Mouse (Mus musculus) brain, embryonic 18.5 days (tissue): Measurements from ENCODE around the gene Supv3l1.
"Not testable (repeated sequence)": the region's sequence is repeated elsewhere in the genome, so short reads cannot be mapped to it uniquely, and the experiment has no call there.

Experiments
- DNase-seq: peaks from one replicate; pipeline ENCODE4 v3.0.0-alpha.2; 2012; ENCODE audit warnings: low read depth, low spot score

The Supv3l1 gene

DNA sequence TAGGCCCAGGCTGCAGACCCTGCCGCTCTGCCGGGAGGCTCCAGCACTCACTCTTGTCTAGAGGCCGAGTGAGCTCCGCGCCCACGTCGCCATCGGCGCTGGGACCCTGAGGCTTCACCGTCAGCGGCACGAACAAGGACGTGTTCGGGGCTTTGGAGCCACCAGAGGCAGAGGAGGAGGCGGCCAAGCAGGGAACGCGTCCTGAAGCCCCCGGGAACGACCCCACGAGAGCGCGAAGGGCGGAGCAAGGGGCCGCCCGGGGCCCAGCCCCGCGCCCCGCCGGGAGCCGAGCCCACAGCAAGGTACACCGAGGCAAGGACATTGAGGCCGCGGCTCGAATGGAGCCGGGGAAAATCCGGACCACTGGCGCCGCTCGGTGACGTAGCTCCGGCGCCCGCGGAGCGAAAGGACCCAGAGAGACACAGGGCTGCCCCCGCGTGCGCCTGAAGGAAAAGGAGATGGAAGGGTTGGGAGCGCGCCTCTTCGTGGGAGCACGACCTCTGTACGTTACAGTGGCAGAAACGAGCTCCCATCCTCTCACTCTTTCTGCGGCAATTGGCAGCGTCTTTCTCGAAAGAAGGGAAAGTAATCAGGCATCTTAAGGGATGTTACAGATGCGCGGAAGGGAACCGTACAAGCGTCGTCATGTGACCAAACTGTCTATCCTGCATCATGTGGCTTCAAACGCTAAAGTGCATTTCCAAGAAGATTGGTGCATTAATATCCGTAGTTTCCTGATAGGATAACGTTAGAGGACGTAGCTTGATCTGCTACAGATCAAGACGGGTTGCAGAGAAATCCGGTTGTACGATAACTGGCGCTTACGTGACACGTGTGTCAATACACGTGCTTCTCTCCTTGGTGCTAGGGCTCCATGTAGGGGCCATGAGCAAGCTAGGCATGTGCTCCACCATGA, at the start of gene Supv3l1, which contains the start of gene 4930507D05Rik:
Gene Supv3l1, minus strand, starts transcription at position 375 of the 916 bp plus-strand sequence.
Gene 4930507D05Rik, plus strand, starts transcription at position 126 of the 916 bp plus-strand sequence.
- DNase-seq = peak; percentile 93

DNA sequence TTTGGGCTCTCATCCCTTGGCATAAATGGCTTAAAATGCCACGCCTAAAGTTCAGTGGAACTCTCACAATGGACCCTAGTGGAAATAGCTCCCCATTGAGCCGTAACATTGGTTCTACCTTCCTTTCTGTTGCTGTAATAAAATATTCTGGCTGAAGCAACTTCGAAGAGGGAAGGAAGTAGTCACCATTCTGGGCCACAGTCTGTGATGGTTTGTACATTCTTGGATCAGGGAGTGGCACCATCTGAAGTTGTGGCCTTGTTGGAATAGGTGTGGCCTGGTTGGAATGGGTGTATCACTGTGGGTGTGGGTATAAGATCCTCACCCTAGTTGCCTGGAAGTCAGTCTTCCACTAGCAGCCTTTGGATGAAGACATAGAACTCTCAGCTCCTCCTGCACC, 42.1 kb upstream of the Supv3l1 start:
- not testable (repeated sequence) for DNase-seq

DNA sequence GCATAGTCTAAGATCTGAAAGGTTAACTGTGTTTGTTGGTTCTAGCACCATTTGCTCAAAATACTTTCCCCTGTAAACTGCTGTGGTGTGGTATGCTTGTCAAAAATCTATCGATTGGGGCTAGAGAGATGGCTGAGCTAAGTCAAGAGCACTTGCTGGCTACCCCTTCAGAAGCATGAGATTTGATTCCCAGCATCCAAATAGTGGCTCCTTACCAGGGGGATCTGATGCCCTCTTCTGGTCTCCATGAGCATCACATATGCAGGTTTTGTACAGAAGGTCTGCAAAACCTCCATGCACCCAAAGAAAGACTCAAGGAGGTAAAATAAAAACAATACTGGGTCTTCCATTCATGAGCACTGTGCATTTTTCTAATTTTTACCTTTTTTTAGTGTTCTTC, 38.7 kb upstream of the Supv3l1 start:
- DNase-seq = no peak

DNA sequence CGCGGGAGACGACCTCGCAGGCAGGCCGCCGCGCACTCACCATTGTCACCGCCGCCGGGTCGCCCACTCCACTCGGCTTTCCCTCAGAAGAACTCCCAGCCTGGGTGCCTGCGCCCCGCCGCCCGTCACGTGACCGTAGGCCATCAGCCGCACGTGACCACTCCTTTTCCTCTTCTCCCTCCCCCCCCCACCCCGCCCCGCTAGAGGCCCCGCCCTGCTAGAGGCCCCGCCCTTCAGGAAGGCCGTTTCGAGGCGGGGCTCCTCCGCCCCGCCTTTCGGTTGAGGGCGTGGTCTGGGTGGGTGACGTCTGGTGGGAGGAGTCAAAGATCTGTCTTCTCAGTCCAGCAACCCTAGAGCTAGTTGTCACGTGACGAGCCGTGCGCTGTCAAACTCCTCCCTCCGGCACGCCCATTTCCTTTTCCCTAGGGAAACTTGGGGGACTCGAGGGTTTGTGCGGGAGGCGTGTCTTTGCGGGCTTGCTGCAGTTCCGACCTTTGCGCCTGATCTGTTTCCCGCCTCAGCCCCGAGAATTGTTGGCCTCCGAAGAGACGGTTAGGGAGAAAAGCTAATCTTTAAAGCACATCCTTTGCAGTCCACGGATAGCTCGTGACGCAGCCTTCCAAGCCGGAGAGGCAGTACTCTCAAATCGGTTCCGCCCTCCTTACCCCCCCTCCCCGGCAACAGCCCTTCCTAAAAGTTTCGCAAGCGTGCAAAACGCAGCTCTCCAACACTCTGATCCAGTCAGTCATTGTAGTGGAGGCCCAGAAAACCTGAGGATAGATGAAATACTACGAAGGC, 37.3 kb upstream of the Supv3l1 start, which contains the start of gene Vps26a:
Gene Vps26a, minus strand, starts transcription at position 188 of the 798 bp plus-strand sequence.
- DNase-seq = peak; percentile 97

DNA sequence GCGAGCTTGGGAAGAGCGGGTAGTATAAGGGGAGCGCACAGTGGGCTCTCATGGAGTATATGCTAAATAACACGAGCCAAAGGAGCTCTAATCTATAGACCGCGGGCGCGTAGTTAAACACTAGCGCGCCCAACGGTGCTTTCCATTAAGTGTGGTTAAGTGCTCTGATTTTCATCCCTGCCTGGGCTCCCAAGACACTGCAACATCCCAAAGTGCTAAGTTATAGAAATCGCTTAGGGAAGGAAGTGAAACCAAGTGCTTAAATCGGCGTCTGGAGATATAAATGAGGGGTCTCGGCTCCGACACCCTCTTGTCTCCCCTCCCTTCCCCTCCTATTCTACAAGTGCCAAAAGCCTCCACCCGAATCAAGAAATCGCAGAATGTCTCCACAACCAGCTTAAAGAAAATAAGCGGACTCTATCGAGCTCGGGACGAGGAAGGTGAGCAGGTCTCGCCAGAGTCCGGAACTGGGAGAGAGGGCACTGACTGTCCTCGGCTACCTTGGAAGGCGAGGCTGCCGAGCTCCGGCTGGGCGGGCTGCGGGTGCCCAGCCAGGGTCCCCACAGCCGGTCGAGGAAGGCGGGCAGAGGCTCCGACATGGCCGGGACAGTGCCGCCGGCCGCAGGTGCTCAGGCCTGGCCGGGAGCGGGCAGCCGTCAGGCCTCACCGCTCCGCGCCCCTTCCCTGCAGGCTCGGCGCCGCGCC, 36.5 kb upstream of the Supv3l1 start:
- no peak for DNase-seq

DNA sequence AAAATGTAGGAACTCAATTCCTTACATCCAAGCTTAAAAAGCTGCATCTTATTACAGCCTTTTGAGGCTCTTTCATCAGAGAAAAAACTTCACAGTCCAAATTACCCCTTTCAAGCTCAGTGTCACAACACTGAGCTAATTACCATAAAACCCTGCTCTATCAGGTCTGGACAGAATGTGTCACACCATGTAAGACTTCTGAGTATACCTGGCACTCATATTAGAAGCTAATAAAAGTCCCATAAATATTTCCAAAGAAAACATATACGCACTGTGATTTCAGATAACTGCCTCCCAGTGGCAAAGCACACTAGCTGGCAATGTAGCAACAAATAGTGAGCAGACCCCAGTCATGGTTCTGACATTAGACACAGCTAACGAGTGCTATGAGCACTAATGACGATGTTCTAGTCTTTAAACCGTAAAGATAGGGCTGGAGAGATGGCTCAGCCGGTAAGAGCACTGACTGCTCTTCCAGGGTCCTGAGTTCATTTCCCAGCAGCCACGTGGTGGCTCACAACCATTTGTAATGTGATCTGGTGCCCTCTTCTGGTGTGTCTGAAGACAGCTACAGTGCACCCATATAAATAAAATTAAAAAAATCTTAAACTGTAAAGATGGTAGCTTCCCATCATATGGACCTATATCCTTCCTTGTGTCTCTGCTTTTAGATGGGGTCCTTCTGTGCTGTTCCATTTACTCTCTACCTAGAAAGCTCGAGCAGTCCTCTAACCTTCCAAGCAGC, 31.7 kb upstream of the Supv3l1 start:
- DNase-seq = no peak

DNA sequence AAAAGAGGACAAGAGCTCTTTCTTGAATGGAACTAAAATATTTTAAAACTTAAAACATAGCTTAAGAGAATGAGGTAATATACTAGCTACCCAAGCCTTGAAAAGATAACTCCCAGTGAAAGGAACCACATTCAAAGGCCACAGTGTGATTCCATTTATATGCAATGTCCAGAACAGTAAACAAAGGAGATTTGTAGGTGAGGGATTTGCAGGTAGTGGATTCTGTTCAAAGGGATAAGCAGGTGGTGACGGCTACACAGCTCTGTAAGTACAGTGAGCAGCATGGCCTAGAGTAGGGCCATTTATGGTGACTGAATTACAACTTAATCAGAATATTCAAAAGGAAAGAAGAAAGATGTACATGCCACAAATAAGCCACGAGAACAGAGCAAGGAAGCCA, 27.4 kb upstream of the Supv3l1 start:
- DNase-seq = no peak

DNA sequence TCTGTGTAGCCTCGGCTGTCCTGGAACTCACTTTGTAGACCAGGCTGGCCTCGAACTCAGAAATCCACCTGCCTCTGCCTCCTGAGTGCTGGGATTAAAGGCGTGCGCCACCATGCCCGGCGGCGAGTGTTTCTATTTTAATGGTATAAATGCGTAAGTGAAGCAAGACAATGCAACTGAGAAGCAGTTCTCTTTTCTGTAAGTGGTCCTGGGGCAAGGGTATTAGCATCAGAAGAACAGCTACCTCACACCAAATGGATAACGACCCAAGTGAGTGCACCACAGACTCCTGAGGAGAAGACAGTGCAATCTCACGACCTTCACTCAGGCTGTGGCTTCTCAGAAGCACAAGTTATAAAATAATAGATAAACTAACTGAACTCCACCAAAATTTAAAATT, 25.4 kb upstream of the Supv3l1 start:
- no peak for DNase-seq

DNA sequence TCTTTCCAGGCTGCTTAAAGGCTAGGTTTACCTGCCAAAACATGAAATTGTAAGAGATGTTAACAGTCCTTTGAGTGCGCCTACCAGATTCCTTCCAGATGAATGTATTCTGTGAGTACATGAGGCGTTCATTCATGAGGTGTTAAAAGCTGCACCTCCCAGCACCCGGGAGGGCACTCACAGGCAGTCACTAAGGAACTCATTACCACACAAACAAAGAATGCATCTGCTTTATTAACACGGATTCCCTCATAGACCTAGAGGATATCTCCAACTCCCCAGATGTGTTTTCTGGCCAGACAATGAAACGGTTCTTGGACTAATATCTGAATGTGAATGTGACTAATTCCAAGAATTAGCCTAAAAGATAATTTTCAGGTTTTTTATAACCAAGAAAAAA, 21.6 kb upstream of the Supv3l1 start:
- no peak for DNase-seq

DNA sequence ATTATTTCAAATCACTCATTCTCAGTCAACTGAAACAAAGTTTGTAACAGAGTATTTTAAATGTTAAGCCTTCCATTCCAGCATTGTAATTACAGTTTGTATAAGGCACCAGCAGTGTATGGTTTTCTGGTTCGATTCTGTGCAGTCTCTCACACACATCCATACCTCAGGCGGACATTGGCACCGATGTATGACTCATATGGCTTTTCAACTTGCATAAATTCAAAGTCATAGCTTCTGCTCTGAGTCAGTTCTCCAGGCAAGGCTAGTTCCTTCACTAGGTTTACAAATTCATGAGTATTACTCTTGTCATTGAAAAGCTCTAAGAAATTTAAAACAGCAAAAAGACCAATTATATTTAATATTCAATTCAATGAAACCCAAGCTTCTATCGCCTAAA, 20.2 kb upstream of the Supv3l1 start:
- DNase-seq = no peak

DNA sequence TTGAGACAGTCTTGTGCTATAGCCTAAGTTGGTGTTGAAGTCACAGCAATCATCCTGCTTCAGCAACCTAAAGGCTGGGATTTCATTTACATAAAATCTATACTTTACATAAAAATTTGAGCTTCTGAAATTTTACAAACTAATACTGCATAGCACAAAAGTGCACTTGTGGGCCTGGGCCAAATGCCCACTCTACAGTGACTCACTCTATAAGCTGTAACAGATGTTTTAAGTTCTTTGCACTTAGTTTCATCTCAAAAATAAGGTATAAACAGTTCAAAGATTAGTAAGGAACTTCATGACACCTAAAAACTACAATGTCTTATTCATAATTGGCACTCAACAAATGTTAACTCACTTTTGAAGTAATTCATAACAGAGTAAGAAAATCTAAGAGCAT, 11.8 kb upstream of the Supv3l1 start:
- DNase-seq = no peak

DNA sequence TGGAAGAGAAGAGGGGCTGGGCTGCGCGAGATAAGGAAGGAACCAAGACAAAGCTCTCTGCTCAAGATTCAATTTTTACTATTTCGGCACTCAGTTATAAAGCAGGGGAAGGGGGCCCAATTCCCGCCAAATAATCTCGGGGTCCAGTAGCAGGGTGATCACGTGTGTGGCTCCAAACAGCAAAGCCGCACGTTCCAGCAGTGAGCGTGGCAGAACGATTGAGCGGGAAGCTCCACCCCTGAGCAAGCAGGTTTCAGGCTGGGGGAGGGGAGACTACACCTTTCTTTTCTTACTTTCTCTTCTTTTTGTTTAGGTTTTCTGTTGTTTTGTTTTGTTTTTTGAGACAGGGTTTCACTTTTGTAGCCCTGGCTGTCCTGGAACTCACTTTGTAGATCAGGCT, 2.5 kb upstream of the Supv3l1 start:
- not testable (repeated sequence) for DNase-seq

DNA sequence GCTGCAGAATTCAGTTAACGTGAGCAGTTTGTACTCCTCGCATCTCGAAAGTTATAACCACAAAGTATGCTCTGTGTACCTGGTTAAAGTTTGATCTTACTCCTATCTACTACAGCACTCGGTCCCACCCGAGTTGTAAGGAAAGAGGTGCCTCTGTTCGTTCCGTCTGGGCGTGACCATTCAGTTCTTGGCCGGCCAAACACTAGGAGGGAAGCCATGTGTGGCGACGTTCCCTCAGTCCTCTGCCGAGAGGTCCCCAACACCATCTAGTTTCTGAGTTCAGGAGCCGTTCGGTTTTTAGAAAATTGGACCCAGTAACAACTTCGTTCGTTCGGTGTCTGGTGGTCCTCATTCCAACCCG, 722 bp upstream of the Supv3l1 start:
- DNase-seq = no peak

DNA sequence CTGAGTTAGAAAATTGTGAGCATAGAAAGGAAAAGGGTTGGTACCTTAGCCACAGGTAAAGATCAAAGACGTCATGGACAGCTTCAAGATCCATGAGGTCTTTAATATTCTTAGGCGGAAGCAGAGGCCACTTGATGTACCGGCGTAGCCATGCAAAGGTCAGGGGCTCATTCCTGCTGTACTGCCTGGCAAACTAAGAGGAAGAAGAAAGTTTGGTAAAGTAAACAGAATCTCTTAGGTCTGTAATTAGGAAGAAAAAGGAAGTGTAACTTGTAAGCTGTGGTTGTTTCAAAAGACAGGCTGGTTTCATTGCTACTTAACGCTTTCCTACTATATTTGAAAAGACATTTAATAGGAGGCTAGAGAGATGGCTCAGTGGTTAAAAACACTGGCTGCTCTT, 19.1 kb downstream of the Supv3l1 start:
- DNase-seq = no peak

DNA sequence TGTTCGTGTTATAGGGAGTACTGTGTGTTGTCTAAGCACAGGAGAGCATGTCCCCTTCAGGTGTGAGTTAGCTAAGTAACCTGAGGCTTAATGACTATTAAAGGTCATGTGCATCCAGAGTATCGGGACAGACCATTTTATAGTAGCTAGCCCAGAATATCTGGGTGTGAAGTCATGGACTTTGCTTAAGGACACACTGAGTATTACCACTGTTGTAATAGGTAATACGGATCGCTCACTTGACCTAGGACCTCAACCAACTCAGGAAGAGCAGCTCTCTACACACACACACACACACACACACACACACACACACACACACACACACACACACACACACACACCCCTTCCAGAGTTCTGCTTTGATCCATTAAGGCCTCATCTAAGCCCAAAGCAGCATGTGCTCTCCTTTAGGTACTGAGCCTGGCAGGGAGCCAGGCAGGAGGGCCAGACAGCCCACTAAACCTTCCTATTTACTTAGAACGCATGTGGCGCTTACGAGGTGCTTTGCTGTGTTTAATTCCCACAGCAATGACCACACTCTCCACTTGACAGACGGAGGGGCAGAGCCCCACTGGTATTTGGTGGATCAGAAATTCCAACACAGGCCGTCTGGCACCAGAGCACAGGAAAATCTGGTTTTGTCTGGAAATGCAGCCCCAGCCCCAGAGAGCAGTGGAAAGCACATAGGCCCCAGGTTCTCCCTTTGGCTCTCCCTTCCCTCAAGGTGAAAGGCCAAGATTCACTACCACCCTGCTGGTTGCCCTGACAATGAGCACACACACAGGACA, 24.3 kb downstream of the Supv3l1 start:
- DNase-seq = no peak

DNA sequence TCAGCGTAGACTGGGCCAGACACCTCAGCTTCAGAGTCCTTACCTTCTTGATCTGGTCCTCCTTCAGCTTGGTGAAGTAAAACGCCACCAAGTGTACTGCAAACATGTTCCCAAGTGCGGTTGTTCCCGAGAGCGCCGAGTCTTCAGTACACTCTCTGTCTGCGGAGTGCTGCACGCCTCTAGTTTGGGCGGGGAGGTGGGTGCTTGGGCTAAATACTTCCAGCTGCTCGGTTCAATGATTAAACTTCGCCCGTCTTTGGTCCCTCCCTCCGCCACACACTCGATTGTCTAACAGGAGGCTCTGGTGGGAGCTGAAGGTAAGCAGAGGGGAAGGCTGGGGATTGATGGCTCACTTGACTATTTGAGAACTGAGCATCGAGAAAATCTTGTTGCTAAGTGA, 27.3 kb downstream of the Supv3l1 start, which contains the start of gene Hkdc1:
Gene Hkdc1, minus strand, starts transcription at position 237 of the 400 bp plus-strand sequence.
- no peak for DNase-seq

DNA sequence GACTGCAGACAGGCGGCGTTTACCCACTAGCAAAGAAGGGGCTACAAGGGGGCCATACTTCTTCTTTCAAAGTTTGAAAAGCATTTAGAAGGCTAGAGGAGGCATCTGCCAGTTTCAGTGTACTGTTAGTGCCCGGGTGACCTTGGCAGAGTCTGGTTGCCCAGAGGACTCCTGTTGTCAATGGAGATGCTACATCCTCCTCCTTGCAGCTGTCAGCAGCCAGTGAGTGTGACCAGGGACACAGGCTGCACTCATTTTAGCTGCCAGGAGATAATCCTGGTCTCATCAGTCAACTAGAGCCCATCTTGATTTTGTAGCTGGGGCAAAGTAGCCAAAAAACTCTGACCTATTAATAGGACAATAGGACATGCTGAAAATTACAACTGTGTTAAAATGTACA, 28.4 kb downstream of the Supv3l1 start:
- DNase-seq = no peak

DNA sequence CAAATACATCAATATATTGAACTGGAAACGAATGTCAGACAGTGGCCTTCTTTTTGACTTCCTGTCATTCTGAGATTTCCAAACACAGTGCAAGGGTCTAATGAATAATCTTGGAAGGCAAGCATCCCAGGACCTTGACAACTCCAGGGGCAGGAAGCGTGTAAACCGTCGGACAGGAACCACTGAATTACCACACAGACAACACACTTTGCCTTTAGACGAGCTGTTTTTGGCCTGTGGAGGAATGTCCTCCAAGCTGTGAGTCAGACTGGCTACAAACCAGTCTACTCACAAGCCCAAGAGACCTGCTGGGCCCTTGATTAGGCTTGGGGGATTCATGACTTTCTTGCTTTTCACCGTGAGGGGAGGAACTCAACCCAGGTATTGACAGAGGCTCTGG, 29.1 kb downstream of the Supv3l1 start:
- no peak for DNase-seq

DNA sequence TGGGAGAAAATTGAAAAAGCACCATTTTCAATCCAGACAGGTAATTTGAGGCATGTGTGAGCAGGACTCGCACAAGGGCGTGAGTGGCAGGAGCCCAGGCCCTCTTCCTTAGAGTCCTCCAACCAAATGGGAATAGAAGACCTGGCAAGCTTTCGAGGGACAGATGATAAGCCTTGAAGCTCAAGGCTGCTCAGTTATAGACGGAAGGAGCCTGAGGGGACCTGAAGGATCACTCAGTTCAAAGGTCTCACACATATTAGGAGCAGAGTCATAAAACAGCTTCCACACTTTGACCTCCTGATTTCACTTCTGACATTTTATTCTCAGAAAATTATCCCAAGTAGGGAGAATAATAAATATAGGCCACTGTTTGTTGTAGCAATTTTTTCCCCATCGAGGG, 30.1 kb downstream of the Supv3l1 start:
- no peak for DNase-seq

DNA sequence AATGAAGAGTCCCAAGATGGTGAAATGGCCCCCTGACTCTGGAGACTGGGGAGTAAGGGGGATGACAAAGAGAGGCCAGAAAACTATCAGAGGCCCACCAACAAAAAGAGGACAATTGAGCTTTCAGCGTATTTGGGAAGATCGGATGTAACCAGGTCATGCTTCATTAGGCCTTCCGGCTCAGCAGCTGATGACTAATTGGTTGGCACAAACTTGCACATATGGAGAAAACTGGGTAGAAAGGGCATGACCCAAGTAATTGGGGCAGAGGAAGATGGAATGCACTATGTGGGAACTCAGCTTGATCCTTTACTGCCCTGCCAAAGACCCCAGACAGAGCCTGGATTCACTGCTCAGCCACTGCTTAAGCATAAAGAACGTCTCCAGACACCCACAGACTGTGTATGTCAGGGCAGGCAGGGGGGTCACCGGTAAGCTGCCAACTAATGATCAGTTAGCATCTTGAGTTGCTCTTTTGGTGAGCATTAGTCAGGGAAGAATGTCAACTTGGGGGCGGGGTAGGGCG, 30.6 kb downstream of the Supv3l1 start:
- no peak for DNase-seq
